Mouse (Mus musculus) ES-Bruce4 (cell line): ENCODE measurements around the gene Parn.

Experiments used
- CTCF ChIP-seq: IDR thresholded peaks from one replicate; pipeline ENCODE4 v1.8.1; 2011; ENCODE audit warnings: low read depth, low read length
- EP300 ChIP-seq: IDR thresholded peaks from 2 replicates; pipeline ENCODE4 v1.6.1; 2011; ENCODE audit warnings: low read depth, low read length; ENCODE audit not compliant: insufficient read depth
- POLR2A ChIP-seq: IDR thresholded peaks from one replicate; pipeline ENCODE4 v1.8.1; 2011; ENCODE audit warnings: low read length; ENCODE audit not compliant: insufficient read depth

DNA sequence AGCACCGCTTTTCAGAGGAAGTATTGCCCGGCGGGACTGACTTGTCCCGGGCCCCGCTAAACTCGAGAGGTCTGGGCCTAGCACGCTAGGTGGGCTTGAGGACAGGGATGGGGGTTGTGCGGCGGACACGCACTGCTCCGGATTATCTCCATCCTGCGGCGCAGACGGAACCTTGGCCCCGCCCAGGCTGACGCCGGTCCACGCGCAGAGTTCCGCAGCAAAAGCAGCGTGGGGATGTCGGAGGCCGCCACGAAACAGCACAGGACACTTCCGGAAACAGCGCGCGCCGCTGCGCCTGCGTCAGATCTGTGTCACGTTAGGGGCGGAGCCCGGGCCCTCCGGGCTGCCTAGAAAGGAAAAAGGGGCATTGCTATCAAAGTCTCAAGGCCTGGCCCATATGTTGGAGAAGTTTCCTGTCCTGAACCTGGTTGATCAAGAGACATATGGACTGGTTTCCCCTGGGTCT, at the start of gene Parn:
- no peak for TF ChIP-seq CTCF
- TF ChIP-seq POLR2A, result peak; percentile 61
- 0 out of 2 replicates have a peak, but pooled peaks have one; percentile 26 for TF ChIP-seq EP300
